Mouse (Mus musculus) gastrocnemius, postnatal 25 days (tissue): ENCODE measurements around the gene Olfr1015. TPM values are rescaled to one million over a fixed set of nuclear protein-coding genes. Genes with fewer than 3 reads are reported as not detected.

Experiments
- DNase-seq: peaks from one replicate; pipeline ENCODE4 v3.0.0; 2022
- long read RNA-seq, 2 experiments: library from polyadenylated mRNA; stranded (forward); transcript quantifications; one replicate each; pipeline ENCODE4 v2.0.0; 2021
- total RNA-seq, 2 experiments: library from RNA; stranded (reverse); gene quantifications; 1 replicate in 1 of 2; 2 replicates in 1 of 2; pipeline ENCODE4 v1.2.3; 2021

The Olfr1015 gene
- total RNA-seq, result not detected
- long read RNA-seq, experiment 1, result 0 reads
- long read RNA-seq, experiment 2, result 0 reads

DNA sequence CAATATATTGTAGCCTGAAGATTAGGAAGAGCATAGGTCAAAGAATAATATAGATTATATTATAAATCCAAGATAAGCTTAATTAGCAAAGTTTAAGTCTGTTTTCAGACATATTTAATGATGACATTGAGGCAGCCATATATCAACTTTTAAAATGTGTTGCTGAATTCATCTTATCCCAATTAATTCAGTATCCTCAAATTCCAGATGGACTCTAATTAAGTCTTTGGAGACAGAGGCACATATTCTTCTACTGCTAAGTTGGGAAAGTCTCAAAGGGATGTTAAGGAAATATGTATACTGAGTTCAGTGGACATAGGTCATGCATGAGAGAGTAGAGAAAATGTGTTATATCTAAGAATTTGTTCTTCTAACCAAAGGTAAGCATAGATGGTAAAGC is at the start of gene Olfr1015:
Olfr1015 (plus strand) TSS at position 301 of the 400 bp plus-strand sequence.
- DNase-seq, result no peak

DNA sequence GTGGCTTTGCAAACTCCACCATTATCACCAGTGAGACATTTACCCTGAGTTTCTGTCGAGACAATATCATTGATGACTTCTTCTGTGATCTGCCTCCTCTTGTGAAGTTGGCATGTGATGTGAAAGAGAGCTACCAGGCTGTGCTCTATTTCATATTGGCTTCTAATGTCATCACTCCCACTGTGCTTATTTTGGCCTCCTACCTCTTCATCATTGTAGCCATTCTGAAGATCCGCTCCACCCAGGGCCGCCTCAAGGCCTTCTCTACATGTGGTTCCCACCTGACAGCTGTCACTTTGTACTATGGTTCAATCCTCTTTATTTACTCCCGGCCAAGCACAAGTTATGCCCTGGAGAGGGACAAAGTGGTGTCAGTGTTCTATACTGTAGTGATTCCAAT is 28.0 kb upstream of the Olfr1015 start:
- no peak for DNase-seq

GRCm38 (mm10) chr2:85762666-85763065 is 19.2 kb upstream of the Olfr1015 start, which contains the start of gene Olfr1012:
TSS of gene Olfr1012 (minus strand) at chr2:85762766.
- no peak for DNase-seq

GRCm38 (mm10) chr2:85766798-85767197 is 15.0 kb upstream of the Olfr1015 start, which contains the start of gene Olfr1013:
TSS of gene Olfr1013 (plus strand) at chr2:85767098.
- DNase-seq, result no peak

GRCm38 (mm10) chr2:85772413-85772812 is 9.4 kb upstream of the Olfr1015 start, which contains the start of gene Olfr1014:
TSS of gene Olfr1014 (plus strand) at chr2:85772713.
- DNase-seq, result no peak

GRCm38 (mm10) chr2:85792331-85792730 is 10.5 kb downstream of the Olfr1015 start:
- no peak for DNase-seq

DNA sequence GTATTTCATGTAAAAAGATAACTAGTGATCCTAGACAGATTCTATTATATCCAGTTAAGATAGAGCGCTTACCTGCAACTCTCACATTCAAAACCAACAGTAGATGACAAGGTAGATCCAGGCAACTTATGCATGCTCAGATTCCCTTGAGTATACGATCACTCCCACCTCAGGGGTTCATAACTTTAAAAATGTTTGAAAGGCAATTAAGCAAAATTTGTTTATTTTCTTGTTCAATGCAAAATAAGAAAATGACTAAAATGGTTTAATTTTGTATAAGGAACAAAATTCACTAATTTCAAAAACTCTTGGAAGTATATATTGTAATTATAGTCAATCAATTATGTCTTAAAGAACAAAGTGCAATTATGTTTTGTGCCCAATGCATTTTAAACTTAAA is 20.6 kb downstream of the Olfr1015 start, which contains the start of gene Olfr1016:
Olfr1016 (minus strand) TSS at position 101 of the 400 bp plus-strand sequence.
- DNase-seq, result no peak

GRCm38 (mm10) chr2:85804501-85804900 is 22.7 kb downstream of the Olfr1015 start:
- DNase-seq, result no peak

GRCm38 (mm10) chr2:85818179-85818578 is 36.4 kb downstream of the Olfr1015 start, which contains the start of gene Olfr1018:
TSS of gene Olfr1018 (plus strand) at chr2:85818479.
- no peak for DNase-seq

Other genes with a start within 250 kb of the Olfr1015 start
- gene Olfr996, start 202.8 kb upstream of the Olfr1015 start, total RNA-seq, result not detected
- not detected for gene Olfr998, start 193.1 kb upstream of the Olfr1015 start, total RNA-seq
- not detected for gene Olfr1000, start 170.1 kb upstream of the Olfr1015 start, total RNA-seq
- gene Olfr1002, start 131.3 kb upstream of the Olfr1015 start, total RNA-seq, result not detected
- not detected for gene Olfr154, start 117.6 kb upstream of the Olfr1015 start, total RNA-seq
- not detected for gene Olfr1006, start 103.2 kb upstream of the Olfr1015 start, total RNA-seq
- not detected for gene Olfr1008, start 92.6 kb upstream of the Olfr1015 start, total RNA-seq
- gene Olfr1009, start 66.6 kb upstream of the Olfr1015 start, total RNA-seq, result not detected
- gene Olfr1012, start 19.3 kb upstream of the Olfr1015 start, total RNA-seq, result not detected
- not detected for gene Olfr1013, start 14.9 kb upstream of the Olfr1015 start, total RNA-seq
- not detected for gene Olfr1014, start 9.3 kb upstream of the Olfr1015 start, total RNA-seq
- gene Olfr1016, start 20.5 kb downstream of the Olfr1015 start, total RNA-seq, result not detected
- gene Olfr1018, start 36.5 kb downstream of the Olfr1015 start, total RNA-seq, result not detected
- not detected for gene Olfr1019, start 63.5 kb downstream of the Olfr1015 start, total RNA-seq
- not detected for gene Olfr1020, start 65.0 kb downstream of the Olfr1015 start, total RNA-seq
- gene Olfr1022, start 86.6 kb downstream of the Olfr1015 start, total RNA-seq, result not detected
- not detected for gene Olfr1023, start 103.6 kb downstream of the Olfr1015 start, total RNA-seq
- not detected for gene Olfr1024, start 123.0 kb downstream of the Olfr1015 start, total RNA-seq
- gene Olfr1025-ps1, start 133.2 kb downstream of the Olfr1015 start, total RNA-seq, result not detected
- not detected for gene Olfr1026, start 139.5 kb downstream of the Olfr1015 start, total RNA-seq
- gene Olfr1028, start 168.4 kb downstream of the Olfr1015 start, total RNA-seq, result not detected
- not detected for gene Olfr1029, start 191.9 kb downstream of the Olfr1015 start, total RNA-seq
- gene Olfr1030, start 197.3 kb downstream of the Olfr1015 start, total RNA-seq, result not detected
- not detected for gene Olfr1031, start 208.3 kb downstream of the Olfr1015 start, total RNA-seq
- gene Olfr1032, start 223.5 kb downstream of the Olfr1015 start, total RNA-seq, result not detected
- gene Olfr1033, start 238.6 kb downstream of the Olfr1015 start, total RNA-seq, result under 1 TPM in 1 of 2 experiments, not detected in 1; 0.08 TPM